Mouse (Mus musculus) heart, embryonic 10.5 days (tissue): ENCODE results near the gene Rxfp2. TPM values are rescaled to one million over a fixed set of nuclear protein-coding genes. Genes with fewer than 3 reads are reported as not detected.

Source experiments
- DNase-seq: peaks from one replicate; pipeline ENCODE4 v3.0.0-alpha.2; 2017; ENCODE audit warnings: low spot score
- H3K27ac ChIP-seq: fragments of 300-500 bp; sonication (generic); 2 replicates; pipeline ENCODE4 v1.5.1; 2016; ENCODE audit warnings: mild to moderate bottlenecking
- H3K27me3 ChIP-seq: fragments of 300-500 bp; sonication (generic); 2 replicates; pipeline ENCODE4 v1.6.1; 2016; ENCODE audit warnings: mild to moderate bottlenecking; ENCODE audit not compliant: poor library complexity, insufficient read depth, severe bottlenecking
- H3K36me3 ChIP-seq: fragments of 300-500 bp; sonication (generic); 2 replicates; pipeline ENCODE4 v1.6.1; 2016; ENCODE audit warnings: mild to moderate bottlenecking, moderate library complexity
- H3K4me1 ChIP-seq: fragments of 300-500 bp; sonication (generic); 2 replicates; pipeline ENCODE4 v1.6.1; 2016; ENCODE audit warnings: mild to moderate bottlenecking
- H3K4me3 ChIP-seq: fragments of 300-500 bp; sonication (generic); 2 replicates; pipeline ENCODE4 v1.5.1; 2016; ENCODE audit warnings: mild to moderate bottlenecking, moderate library complexity
- H3K9me3 ChIP-seq: fragments of 300-500 bp; sonication (generic); 2 replicates; pipeline ENCODE4 v1.6.1; 2016; ENCODE audit warnings: mild to moderate bottlenecking, moderate library complexity
- WGBS: fragments of 180-500 bp; shearing (Covaris S2); methylation state at CpG from one replicate; pipeline ENCODE4 v1.1.7; 2016; 5-methylcytosine and 5-hydroxymethylcytosine counted together
- polyA plus RNA-seq: library from polyadenylated mRNA; unstranded; fragments of >200 nt; fragmentation: Nextera tagmentation; extraction: Ambion mirVana; gene quantifications from 2 replicates; pipeline ENCODE4 v1.2.1, GENCODE M21; 2016

Gene Rxfp2
- polyA plus RNA-seq, 1 experiment from 2014 or later: 0.59 TPM

DNA sequence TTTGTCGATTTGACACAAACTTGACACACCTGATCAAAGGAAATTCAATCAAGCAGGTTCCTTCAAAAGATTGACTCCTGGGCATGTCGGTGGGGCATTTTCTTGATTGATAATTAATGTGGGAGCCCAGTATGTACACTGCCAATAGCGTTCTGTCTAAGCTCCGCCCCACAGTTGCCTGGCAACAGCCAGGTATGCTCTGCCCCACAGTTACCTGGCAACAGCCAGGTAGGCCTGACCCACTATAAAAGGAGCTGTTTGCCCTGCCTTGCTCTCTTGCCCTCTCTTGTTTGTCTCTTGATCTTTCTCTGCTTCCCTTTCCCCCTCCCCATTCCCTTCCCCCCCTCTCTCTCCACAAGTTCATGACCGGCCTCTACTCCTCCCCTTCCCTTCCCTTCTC is 64.7 kb downstream of the Rxfp2 start:
- Histone ChIP-seq H3K4me1 (peaks cover 13% of the 10 kb centered on the region), H3K9me3 (no peaks in the 10 kb centered on the region), H3K27ac (no peak overlapping the region), H3K4me3 (no peak overlapping the region), H3K36me3 (no peaks in the 10 kb centered on the region), H3K27me3 (no peaks in the 10 kb centered on the region)
- 62% methylated on average over 5 of the region's 5 CpGs for WGBS
- no peak for DNase-seq

DNA sequence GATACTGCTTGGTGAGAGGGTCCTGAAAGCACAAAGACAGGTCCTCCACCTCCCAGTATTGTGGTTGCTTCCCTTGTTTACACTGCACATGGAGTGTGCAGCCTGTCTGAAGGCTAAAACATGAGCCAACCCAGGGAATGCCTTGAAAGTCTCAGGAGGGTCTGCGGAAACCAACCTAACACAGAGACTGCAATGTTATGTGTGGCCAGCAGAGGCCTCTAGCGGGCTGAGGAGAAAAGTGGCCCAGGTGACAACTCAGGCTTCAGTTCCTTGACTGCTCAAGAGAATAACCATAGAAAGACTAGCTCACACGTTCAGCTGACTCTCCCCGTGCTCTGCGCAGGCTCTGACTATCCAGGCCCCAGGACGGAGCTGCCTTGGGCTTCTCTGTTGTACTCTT is 79.1 kb downstream of the Rxfp2 start:
- Histone ChIP-seq H3K4me1 (no peaks in the 10 kb centered on the region), H3K4me3 (no peak overlapping the region), H3K27ac (no peak overlapping the region), H3K9me3 (no peaks in the 10 kb centered on the region), H3K36me3 (no peaks in the 10 kb centered on the region), H3K27me3 (0 out of 2 replicates have a peak, but pooled peaks cover 3% of the 10 kb centered on the region)
- DNase-seq: peak; percentile 81
- 10% methylated on average over 6 of the region's 6 CpGs for WGBS

DNA sequence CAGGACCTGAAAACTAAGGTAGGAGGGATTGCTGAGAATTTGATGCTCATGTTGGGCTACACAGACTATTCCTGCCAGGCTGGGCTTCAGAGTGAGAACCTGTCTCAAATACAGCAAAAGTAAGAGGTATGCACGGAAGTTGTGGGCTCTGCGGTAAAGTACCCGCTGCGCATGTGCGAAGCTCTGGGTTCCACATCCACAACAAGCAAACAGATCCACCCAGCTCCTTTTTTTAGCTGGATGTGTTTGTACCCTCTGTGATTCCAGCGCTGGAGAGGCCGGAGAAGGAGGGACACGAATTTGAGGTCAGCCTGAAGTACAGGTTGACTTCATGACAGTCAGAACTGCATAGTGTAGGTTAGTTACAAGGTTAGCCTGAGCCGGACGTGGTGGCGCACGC is 80.3 kb downstream of the Rxfp2 start:
- 87% methylated on average over 12 of the region's 12 CpGs for WGBS
- DNase-seq: no peak

DNA sequence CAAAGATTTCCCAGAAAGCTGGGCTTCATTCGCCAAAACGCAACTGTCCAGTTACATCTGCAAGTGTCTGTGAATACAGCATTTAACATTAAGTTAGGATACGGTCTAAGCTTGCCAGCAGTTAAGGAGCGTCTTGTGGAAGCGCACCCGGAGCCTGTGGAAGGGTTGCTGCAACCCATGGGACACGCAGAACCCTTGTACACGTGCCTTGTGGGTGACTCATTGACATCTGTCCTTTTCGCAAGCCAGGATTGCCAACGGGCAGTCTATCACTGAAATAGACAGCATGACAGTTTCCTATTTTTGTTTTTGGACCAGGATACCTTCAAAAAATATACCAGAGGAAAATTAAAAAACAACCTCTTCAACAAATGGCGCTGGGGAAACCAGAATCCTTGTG is 83.3 kb downstream of the Rxfp2 start:
- Histone ChIP-seq H3K27ac (no peak overlapping the region), H3K27me3 (0 out of 2 replicates have a peak, but pooled peaks cover 3% of the 10 kb centered on the region), H3K4me3 (no peak overlapping the region), H3K36me3 (no peaks in the 10 kb centered on the region), H3K9me3 (no peaks in the 10 kb centered on the region), H3K4me1 (no peaks in the 10 kb centered on the region)
- WGBS: 80% methylated on average over 11 of the region's 11 CpGs
- DNase-seq: no peak

More for the DNA sequence above, 80.3 kb downstream of the Rxfp2 start:
- Histone ChIP-seq H3K9me3 (no peaks in the 10 kb centered on the region), H3K27me3 (0 out of 2 replicates have a peak, but pooled peaks cover 3% of the 10 kb centered on the region), H3K36me3 (no peaks in the 10 kb centered on the region), H3K4me3 (no peak overlapping the region), H3K27ac (no peak overlapping the region), H3K4me1 (no peaks in the 10 kb centered on the region)

DNA sequence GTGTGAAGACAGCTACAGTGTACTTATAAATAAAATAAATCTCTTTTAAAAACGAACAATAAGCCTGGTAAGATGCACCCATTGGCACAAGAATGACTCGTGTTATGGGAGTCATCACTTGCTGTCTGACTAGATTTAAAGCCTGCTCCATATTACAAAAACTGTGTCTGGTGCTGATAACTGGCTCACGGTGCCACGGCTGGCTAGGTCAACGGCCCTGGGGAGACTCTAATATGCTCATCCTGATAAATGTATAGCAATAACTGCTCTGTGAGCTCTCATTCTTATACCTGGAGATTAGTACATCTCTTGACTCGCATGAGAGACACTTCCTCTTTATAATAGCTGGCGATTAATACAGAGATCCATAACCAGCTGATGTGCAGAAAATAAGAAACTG is 87.9 kb downstream of the Rxfp2 start:
- no peak for DNase-seq
- no peak overlapping the region for H3K4me3 ChIP-seq
- H3K36me3 ChIP-seq: no peaks in the 10 kb centered on the region
- no peaks in the 10 kb centered on the region for H3K4me1 ChIP-seq
- H3K27ac ChIP-seq: no peak overlapping the region
- WGBS: 83% methylated on average over 7 of the region's 7 CpGs
- no peaks in the 10 kb centered on the region for H3K27me3 ChIP-seq
- no peaks in the 10 kb centered on the region for H3K9me3 ChIP-seq

DNA sequence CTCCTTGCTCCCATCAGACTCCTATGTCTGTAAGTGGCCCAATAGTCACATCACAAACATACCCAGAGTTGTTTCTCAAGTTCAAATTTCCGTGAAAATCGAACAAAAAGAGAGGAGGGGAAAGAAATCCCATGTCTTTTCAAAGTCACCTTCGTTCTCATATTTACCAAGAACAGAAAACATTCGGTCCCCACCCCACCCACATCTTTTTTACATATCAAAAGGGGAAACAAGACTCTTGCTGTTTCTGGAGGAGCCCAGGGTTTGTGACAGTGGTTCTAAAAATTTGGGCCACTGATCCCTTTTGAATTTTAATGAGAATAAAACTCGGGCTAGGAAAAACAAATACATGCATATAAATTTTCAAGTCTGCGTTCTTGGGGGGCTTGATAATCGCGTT is 92.8 kb downstream of the Rxfp2 start:
- Histone ChIP-seq H3K36me3 (no peaks in the 10 kb centered on the region), H3K9me3 (no peaks in the 10 kb centered on the region), H3K4me1 (peaks cover 11% of the 10 kb centered on the region), H3K27me3 (no peaks in the 10 kb centered on the region), H3K27ac (no peak overlapping the region), H3K4me3 (no peak overlapping the region)
- WGBS: 45% methylated on average over 8 of the region's 8 CpGs
- no peak for DNase-seq

DNA sequence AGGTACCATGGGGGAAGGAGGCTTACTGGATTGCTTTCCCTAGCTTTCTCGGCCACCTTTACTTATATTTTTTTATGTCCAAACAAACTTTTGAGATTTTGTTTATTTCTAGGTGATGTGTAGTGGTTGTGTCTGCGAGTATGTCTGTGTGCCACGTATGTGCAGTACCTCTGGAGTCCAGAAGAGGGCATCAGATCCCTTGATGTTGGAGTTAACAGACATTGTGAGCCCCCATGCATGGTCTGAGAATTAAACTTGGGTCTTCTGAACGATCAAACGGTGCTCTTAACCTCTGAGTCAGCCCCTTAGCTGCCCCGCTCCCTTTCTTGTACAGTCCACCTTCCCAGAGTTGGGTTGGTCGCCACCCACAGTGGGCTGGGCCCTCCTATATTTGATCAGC is 95.5 kb downstream of the Rxfp2 start:
- Histone ChIP-seq H3K27ac (no peak overlapping the region), H3K4me3 (no peak overlapping the region), H3K4me1 (peaks cover 19% of the 10 kb centered on the region), H3K27me3 (no peaks in the 10 kb centered on the region), H3K36me3 (no peaks in the 10 kb centered on the region), H3K9me3 (0 out of 2 replicates have a peak, but pooled peaks cover 5% of the 10 kb centered on the region)
- no peak for DNase-seq
- WGBS: 72% methylated on average over 7 of the region's 7 CpGs

DNA sequence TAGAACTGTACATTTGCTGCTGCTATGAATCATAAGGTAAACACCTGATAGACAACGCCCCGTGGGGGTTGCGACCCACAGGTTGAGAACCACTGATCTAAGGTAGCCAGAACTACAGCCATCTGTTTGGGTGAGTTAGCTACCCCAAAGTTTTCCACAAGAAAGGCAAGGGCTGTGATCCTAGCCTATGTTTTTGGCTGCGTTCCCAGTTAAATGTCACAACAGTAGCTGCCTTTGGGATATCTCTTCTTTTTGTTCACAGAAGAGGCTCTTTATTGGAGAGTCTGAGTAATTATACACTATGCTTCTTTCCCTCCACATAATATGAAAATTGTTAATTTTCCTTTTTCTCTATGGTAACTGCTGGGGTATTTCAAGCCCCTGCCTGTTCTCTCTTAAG is 96.3 kb downstream of the Rxfp2 start:
- Histone ChIP-seq H3K4me1 (peaks cover 22% of the 10 kb centered on the region), H3K4me3 (no peak overlapping the region), H3K27me3 (no peaks in the 10 kb centered on the region; the same call in 1 of the 2 replicates), H3K36me3 (no peaks in the 10 kb centered on the region), H3K9me3 (0 out of 2 replicates have a peak, but pooled peaks cover 5% of the 10 kb centered on the region), H3K27ac (0 out of 2 replicates have a peak overlapping the region, but pooled peaks have one; percentile 59)
- DNase-seq: no peak
- 89% methylated on average over 4 of the region's 4 CpGs for WGBS

DNA sequence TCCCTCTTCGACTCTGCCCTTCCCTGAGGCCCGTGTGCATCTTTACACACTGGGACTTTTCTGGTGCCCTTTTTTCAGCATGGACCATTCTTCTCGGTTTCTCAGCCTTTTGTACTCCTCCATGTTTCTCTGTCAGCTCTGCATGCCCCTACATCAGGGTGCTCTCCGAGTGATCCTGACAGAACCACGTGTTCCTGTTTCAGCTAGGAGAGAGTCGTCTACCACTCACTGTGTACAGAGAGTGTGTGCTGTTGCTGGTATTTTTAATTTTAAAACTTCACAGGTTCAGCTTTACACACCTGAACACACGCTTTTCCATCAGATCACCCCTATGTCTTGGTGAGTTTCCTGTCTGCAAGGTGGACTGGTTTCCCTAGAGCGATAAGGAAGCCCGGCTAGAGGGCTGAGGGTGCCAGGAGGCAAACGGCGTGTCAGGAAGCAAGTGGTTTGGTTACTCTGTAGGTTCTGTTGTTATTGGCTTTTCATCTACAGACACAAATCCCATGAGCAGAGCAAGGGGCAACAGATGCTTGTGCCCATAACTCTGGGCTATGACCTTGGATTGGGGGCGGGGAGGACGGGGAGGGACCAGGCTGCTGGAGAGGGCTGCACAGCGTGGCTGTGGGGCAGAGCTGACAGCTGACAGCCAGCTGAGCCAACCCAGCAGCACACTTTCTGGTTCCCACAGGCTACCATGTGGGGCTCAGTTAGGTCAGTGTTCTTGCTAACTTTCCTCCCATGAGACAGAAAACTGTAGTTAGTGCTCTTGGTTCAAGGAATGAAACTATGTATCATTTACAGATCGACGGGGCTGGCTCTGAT is 97.0 kb downstream of the Rxfp2 start:
- H3K27ac ChIP-seq: peak overlapping the region; percentile 59
- H3K4me3 ChIP-seq: no peak overlapping the region; the same call in 1 of the 2 replicates
- 61% methylated on average over 16 of the region's 16 CpGs for WGBS

DNA sequence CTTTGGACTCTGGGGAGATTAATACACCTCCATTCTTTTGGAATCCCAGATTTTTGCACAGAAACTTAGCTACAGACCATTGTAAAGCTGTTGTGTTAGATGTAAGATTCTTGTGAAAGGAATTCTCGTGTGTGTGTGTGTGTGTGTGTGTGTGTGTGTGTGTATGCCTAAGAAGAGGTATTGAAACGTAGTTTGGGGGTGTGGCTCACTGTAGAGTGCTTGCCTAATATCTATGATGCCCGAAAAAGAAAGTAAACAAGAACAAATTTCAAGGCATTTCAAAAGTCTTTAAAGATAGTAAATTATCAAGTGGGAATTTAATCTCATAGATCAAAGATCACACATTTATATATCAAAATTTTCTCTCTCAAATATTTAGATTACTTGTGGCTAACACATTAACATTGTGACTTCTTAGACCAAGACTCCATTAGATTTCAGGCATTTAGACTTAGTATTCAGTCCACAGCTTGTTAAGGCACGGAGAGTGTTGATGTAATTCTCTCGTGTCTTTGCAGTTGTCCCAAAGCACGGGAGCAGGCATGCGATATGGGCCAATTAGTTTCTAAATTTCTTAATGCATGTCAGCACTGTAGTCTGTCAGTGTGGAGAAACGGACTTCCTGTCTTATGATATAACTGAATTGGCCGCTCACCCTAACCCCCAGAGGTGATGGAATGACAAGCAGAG is 97.9 kb downstream of the Rxfp2 start:
- Histone ChIP-seq H3K27ac (0 out of 2 replicates have a peak overlapping the region, but pooled peaks have one; percentile 59), H3K36me3 (no peaks in the 10 kb centered on the region), H3K4me3 (no peak overlapping the region), H3K27me3 (no peaks in the 10 kb centered on the region; the same call in 1 of the 2 replicates), H3K9me3 (0 out of 2 replicates have a peak, but pooled peaks cover 5% of the 10 kb centered on the region), H3K4me1 (peaks cover 22% of the 10 kb centered on the region)
- WGBS: 76% methylated on average over 9 of the region's 9 CpGs
- no peak for DNase-seq

More for the DNA sequence above, 97.0 kb downstream of the Rxfp2 start:
- H3K4me1 ChIP-seq: peaks cover 22% of the 10 kb centered on the region
- H3K27me3 ChIP-seq: no peaks in the 10 kb centered on the region; the same call in 1 of the 2 replicates
- no peaks in the 10 kb centered on the region for H3K36me3 ChIP-seq
- H3K9me3 ChIP-seq: 0 out of 2 replicates have a peak, but pooled peaks cover 5% of the 10 kb centered on the region
- DNase-seq: peak; percentile 76

DNA sequence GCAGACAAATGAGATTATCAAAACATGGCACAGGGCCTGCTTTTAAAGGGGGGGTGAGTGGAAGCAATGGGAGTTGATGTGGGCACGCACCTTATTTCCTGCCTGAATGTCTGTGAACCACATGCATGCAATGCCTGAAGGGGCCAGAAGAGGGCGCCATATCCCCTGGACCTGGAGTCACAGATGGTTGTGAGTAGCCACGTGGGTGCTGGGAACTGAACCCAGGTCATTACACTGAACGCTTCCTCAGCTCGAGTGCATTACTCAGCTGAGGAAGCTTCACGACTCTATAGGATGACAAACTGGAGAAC is 98.4 kb downstream of the Rxfp2 start:
- Histone ChIP-seq H3K9me3 (0 out of 2 replicates have a peak, but pooled peaks cover 5% of the 10 kb centered on the region), H3K4me3 (no peak overlapping the region), H3K27ac (no peak overlapping the region), H3K4me1 (peaks cover 22% of the 10 kb centered on the region), H3K27me3 (no peaks in the 10 kb centered on the region; the same call in 1 of the 2 replicates), H3K36me3 (no peaks in the 10 kb centered on the region)
- 76% methylated on average over 6 of the region's 6 CpGs for WGBS
- DNase-seq: no peak

DNA sequence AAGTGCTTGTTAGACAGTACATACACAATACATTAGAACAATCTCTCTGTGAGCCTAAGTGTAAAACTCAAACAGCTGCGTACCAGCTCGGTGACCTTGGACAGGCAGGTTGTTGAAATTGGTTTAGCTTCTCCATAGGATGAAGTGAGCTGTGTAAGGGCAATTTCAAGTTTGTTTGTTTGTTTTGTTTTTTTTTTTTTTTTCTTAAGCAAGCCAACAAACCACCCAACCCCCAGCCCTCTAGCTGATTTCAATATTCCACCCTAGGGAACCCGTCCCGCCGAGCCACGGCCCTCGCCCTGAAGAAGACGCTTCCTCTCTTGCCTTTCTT is 99.6 kb downstream of the Rxfp2 start:
- WGBS: 18% methylated on average over 8 of the region's 8 CpGs
- Histone ChIP-seq H3K9me3 (0 out of 2 replicates have a peak, but pooled peaks cover 5% of the 10 kb centered on the region), H3K4me1 (peaks cover 22% of the 10 kb centered on the region), H3K27ac (peak overlapping the region; percentile 83), H3K36me3 (no peaks in the 10 kb centered on the region), H3K27me3 (no peaks in the 10 kb centered on the region; the same call in 1 of the 2 replicates), H3K4me3 (peak overlapping the region; percentile 85)
- DNase-seq: no peak
